Mouse (Mus musculus): Measurements from ENCODE around the gene Iscu.
"Not testable (repeated sequence)": the region's sequence is repeated elsewhere in the genome, so short reads cannot be mapped to it uniquely, and the experiment has no call there.

The Iscu gene

GRCm38 (mm10) chr5:113786985-113787384, 14.4 kb downstream of the Iscu start:
- no peak for DNase-seq (ENCODE audit: low read depth, low spot score)

GRCm38 (mm10) chr5:113788645-113789044, 16.1 kb downstream of the Iscu start:
- DNase-seq (ENCODE audit: low read depth, low spot score): no peak

GRCm38 (mm10) chr5:113789075-113789788, 16.7 kb downstream of the Iscu start:
- DNase-seq (ENCODE audit: low read depth, low spot score): no peak

- DNase-seq (ENCODE audit: low read depth, low spot score): no peak
Measured at GRCm38 (mm10) chr5:113790453-113791196, 18.1 kb downstream of the Iscu start.

GRCm38 (mm10) chr5:113791197-113792095, 18.9 kb downstream of the Iscu start:
- DNase-seq (ENCODE audit: low read depth, low spot score): no peak

- no peak for DNase-seq (ENCODE audit: low read depth, low spot score)
Measured at GRCm38 (mm10) chr5:113796401-113797148, 24.0 kb downstream of the Iscu start.

GRCm38 (mm10) chr5:113797149-113797882, 24.8 kb downstream of the Iscu start:
- DNase-seq (ENCODE audit: low read depth, low spot score): no peak

GRCm38 (mm10) chr5:113798525-113798924, 26.0 kb downstream of the Iscu start:
- no peak for DNase-seq (ENCODE audit: low read depth, low spot score)

- no peak for DNase-seq (ENCODE audit: low read depth, low spot score)
Measured at GRCm38 (mm10) chr5:113799691-113800090, 27.1 kb downstream of the Iscu start.

- no peak for DNase-seq (ENCODE audit: low read depth, low spot score)
Measured at GRCm38 (mm10) chr5:113800280-113800679, 27.7 kb downstream of the Iscu start, which contains the start of gene Tmem119. TSS of gene Tmem119 (minus strand) at chr5:113800516.

- no peak for DNase-seq (ENCODE audit: low read depth, low spot score)
Measured at GRCm38 (mm10) chr5:113804395-113804966, 31.9 kb downstream of the Iscu start.

GRCm38 (mm10) chr5:113805301-113805700, 32.8 kb downstream of the Iscu start:
- no peak for DNase-seq (ENCODE audit: low read depth, low spot score)

- DNase-seq (ENCODE audit: low read depth, low spot score): no peak
Measured at GRCm38 (mm10) chr5:113806414-113806813, 33.9 kb downstream of the Iscu start.

- DNase-seq (ENCODE audit: low read depth, low spot score): no peak
Measured at GRCm38 (mm10) chr5:113807712-113808111, 35.2 kb downstream of the Iscu start.

- no peak for DNase-seq (ENCODE audit: low read depth, low spot score)
Measured at GRCm38 (mm10) chr5:113808177-113808576, 35.6 kb downstream of the Iscu start.

- no peak for DNase-seq (ENCODE audit: low read depth, low spot score)
Measured at GRCm38 (mm10) chr5:113810111-113810510, 37.6 kb downstream of the Iscu start.

GRCm38 (mm10) chr5:113811824-113812420, 39.4 kb downstream of the Iscu start:
- DNase-seq (ENCODE audit: low read depth, low spot score): not testable (repeated sequence)

- DNase-seq (ENCODE audit: low read depth, low spot score): no peak
Measured at GRCm38 (mm10) chr5:113812638-113813037, 40.1 kb downstream of the Iscu start.

GRCm38 (mm10) chr5:113813608-113814007, 41.1 kb downstream of the Iscu start:
- DNase-seq (ENCODE audit: low read depth, low spot score): peak; percentile 56

All from WW6 (cell line).